Mouse (Mus musculus) liver, postnatal 0 days (tissue): ENCODE data around the gene Popdc2.

Experiments used
- CTCF ChIP-seq: sonication (generic); IDR thresholded peaks from 2 replicates; pipeline ENCODE4 v1.5.1; 2016; ENCODE audit warnings: antibody characterized with exemption, low read depth
- EP300 ChIP-seq: IDR thresholded peaks from 2 replicates; pipeline ENCODE4 v1.6.1; 2016; ENCODE audit warnings: antibody characterized with exemption, low read depth, mild to moderate bottlenecking

DNA sequence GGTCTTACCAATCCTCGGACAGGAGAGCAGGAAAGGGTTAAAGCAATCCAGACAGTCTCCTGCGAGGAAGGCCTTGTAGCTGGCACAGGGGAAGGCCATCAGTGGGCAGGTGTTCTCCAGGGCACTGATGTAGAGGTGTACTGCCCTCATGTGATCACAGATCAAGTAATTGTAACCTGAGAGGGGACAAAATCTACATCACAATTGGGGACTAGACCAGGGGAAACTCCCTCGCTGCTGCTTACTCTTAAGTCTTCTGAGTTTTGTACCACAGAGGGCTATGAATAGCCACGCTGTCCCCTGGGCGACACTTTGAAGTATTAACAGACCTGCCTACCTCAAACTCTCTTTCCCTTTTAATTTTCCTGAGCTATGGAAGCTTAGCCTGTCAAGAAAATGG lies 45.6 kb downstream of the Popdc2 start:
- TF ChIP-seq CTCF (no peak), EP300 (no peak)
